Mouse (Mus musculus) retina, postnatal 7 days (tissue): ENCODE results near the gene H13.
"Not testable (repeated sequence)": the region's sequence is repeated elsewhere in the genome, so short reads cannot be mapped to it uniquely, and the experiment has no call there.

Experiments
- DNase-seq: peaks from one replicate; pipeline ENCODE4 v3.0.0-alpha.2; 2012; ENCODE audit warnings: low read depth, low spot score

Gene H13

GRCm38 (mm10) chr2:152661163-152661562 lies 8.1 kb upstream of the H13 start:
- no peak for DNase-seq

- not testable (repeated sequence) for DNase-seq
These were observed 3.1 kb upstream of the H13 start for GRCm38 (mm10) chr2:152666191-152666590.

- DNase-seq = no peak
These were observed 601 bp downstream of the H13 start for GRCm38 (mm10) chr2:152669639-152670484.

- no peak for DNase-seq
These were observed 1.9 kb downstream of the H13 start for GRCm38 (mm10) chr2:152670983-152671641.

- no peak for DNase-seq
These were observed 2.4 kb downstream of the H13 start for GRCm38 (mm10) chr2:152671642-152671999.

GRCm38 (mm10) chr2:152672166-152672565 lies 2.9 kb downstream of the H13 start:
- no peak for DNase-seq

- DNase-seq = no peak
These were observed 4.9 kb downstream of the H13 start for GRCm38 (mm10) chr2:152674148-152674547.

- no peak for DNase-seq
These were observed 6.1 kb downstream of the H13 start for GRCm38 (mm10) chr2:152675252-152675791.

- DNase-seq = no peak
These were observed 9.0 kb downstream of the H13 start for GRCm38 (mm10) chr2:152678302-152678701.

GRCm38 (mm10) chr2:152678925-152679324 lies 9.7 kb downstream of the H13 start:
- no peak for DNase-seq

- no peak for DNase-seq
These were observed 10.6 kb downstream of the H13 start for GRCm38 (mm10) chr2:152679701-152680355.

GRCm38 (mm10) chr2:152683086-152683485 lies 13.8 kb downstream of the H13 start:
- DNase-seq = no peak

GRCm38 (mm10) chr2:152686399-152686798 lies 17.1 kb downstream of the H13 start:
- no peak for DNase-seq

GRCm38 (mm10) chr2:152686806-152687267 lies 17.6 kb downstream of the H13 start, which contains the start of gene Mcts2:
Mcts2 (plus strand) TSS chr2:152687035.
- DNase-seq = peak; percentile 92

GRCm38 (mm10) chr2:152691564-152692217 lies 22.4 kb downstream of the H13 start:
- DNase-seq = no peak

- DNase-seq = no peak
These were observed 24.0 kb downstream of the H13 start for GRCm38 (mm10) chr2:152693233-152693632.

- DNase-seq = no peak
These were observed 24.5 kb downstream of the H13 start for GRCm38 (mm10) chr2:152693735-152694134.

GRCm38 (mm10) chr2:152694708-152695107 lies 25.4 kb downstream of the H13 start:
- no peak for DNase-seq

GRCm38 (mm10) chr2:152696016-152696415 lies 26.8 kb downstream of the H13 start:
- DNase-seq = no peak

GRCm38 (mm10) chr2:152696476-152697164 lies 27.4 kb downstream of the H13 start:
- DNase-seq = peak; percentile 88

- no peak for DNase-seq
These were observed 30.9 kb downstream of the H13 start for GRCm38 (mm10) chr2:152700138-152700537.
